Mouse (Mus musculus) layer of hippocampus, adult 2 months (tissue): ENCODE measurements around the gene Cpa5. TPM values are rescaled to one million over a fixed set of nuclear protein-coding genes. Genes with fewer than 3 reads are reported as not detected.

ENCODE experiments used
- DNase-seq, 2 experiments: peaks; one replicate each; pipeline ENCODE4 v3.0.0; 2022; ENCODE audit warnings: low spot score in 2 of 2
- H3K27ac ChIP-seq: fragments of 200-600 bp; 2 replicates; pipeline ENCODE4 v1.8.1; 2022
- H3K4me3 ChIP-seq: fragments of 200-600 bp; 2 replicates; pipeline ENCODE4 v1.8.1; 2022; ENCODE audit warnings: mild to moderate bottlenecking
- CTCF ChIP-seq: fragments of 200-600 bp; conservative IDR thresholded peaks from 2 replicates; pipeline ENCODE4 v1.8.1; 2022; ENCODE audit warnings: antibody characterized with exemption, mild to moderate bottlenecking, moderate library complexity
- total RNA-seq, 2 experiments: library from RNA; stranded (reverse); gene quantifications; 2 replicates each; pipeline ENCODE4 v1.2.3; 2021

The Cpa5 gene
- total RNA-seq, 2 experiments from 2014 or later: not detected

- Histone ChIP-seq H3K4me3 (no peak overlapping the region), H3K27ac (peak overlapping the region; percentile 12; the same call in 1 of the 2 replicates)
- TF ChIP-seq CTCF: no peak
Measured at GRCm38 (mm10) chr6:30665296-30665695, 54.5 kb downstream of the Cpa5 start.

DNA sequence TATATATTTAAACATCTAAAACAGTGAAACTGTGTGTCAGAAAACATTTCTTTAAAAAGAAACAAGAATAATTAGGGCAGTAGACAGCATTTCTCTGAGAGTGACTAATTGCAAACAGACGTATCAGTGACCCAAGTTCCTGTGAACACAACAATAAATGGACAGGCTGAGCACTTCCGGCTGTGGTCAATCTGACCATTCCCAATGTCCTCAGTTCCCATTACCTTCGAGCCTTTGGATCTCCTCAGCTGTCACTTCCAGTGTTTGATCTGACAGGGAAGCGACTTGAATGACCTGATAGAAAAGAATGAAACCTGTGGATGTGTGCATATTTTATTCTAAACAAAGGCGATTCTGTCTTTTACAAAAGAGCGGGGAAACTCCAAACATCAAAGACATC is 55.2 kb downstream of the Cpa5 start:
- TF ChIP-seq CTCF: no peak
- DNase-seq: no peak
- Histone ChIP-seq H3K27ac (no peak overlapping the region), H3K4me3 (no peak overlapping the region)

More at GRCm38 (mm10) chr6:30665296-30665695, 54.5 kb downstream of the Cpa5 start:
- DNase-seq: no peak

GRCm38 (mm10) chr6:30667585-30667984 is 56.8 kb downstream of the Cpa5 start:
- DNase-seq: no peak
- TF ChIP-seq CTCF: no peak
- H3K27ac ChIP-seq: no peak overlapping the region

GRCm38 (mm10) chr6:30671696-30672095 is 60.9 kb downstream of the Cpa5 start:
- TF ChIP-seq CTCF: no peak
- no peak overlapping the region for H3K27ac ChIP-seq
- DNase-seq: no peak
- no peak overlapping the region for H3K4me3 ChIP-seq

More at GRCm38 (mm10) chr6:30667585-30667984, 56.8 kb downstream of the Cpa5 start:
- H3K4me3 ChIP-seq: no peak overlapping the region

DNA sequence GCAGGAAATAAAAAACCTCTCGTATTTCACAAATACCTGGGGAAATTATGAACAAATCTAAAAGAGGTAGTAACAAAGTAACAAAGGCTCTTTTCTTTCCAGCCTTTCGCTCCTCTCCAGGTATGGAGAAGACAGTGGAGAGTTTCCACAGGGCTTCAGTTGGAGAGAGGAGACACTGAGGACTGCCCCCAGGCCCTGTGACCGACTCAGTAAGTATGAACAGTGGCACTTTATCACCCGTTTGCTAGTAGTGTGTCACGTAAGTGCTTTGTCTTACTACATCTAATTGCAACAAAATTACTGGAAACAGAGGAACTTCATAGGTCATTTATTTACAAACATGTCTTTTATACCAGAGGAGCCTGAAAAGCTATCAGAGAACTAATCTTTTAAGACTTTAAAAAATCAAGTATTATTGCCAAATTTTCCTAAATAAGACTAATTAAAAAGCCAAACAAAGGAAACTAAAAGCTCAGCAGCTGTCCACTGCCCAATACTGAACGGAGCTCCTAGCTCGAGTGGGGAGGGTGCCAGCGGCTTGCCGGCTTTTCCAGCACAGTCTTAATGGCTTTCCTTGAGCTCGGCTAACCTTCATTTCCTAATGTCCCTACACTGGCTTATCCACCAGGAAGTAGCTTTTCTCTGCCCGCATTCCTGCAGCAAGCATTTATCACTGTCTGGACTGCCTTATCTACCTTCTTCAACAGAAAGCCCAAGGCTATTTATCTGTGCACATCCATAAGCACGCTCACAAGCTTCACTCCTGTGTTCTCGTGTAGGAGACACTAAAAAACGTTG is 63.2 kb downstream of the Cpa5 start:
- Histone ChIP-seq H3K4me3 (peak overlapping the region; percentile 29), H3K27ac (peak overlapping the region; percentile 83)
- no peak for TF ChIP-seq CTCF
- no peak for DNase-seq

DNA sequence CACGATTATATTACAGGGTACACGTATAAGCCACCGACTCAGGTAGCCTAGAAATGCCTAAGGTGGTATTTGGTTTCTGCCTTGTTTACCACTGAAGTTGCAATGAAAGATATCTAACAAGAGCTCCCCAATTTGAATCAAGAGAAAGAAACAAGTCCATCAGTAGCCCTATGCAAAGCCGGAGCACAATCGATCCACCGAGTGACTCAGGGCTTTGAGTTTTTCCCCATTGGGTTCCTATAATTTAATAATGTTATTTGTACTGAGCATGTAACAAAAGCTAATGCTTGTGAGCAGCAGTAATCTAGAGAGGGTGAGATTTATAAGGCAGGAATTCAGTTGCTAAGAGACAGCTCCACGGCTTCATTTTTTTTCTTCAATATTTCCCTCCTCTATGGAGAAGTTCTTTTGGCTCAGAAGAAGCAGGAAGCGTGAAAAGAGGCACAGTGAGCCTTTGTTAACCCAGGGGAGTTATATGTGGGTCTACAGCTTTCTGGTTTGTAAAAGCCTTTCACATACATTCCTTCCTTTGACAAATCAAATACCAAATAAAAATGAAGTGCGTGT is 64.0 kb downstream of the Cpa5 start:
- no peak for DNase-seq
- no peak for TF ChIP-seq CTCF
- peak overlapping the region; percentile 29 for H3K4me3 ChIP-seq
- peak overlapping the region; percentile 83 for H3K27ac ChIP-seq

DNA sequence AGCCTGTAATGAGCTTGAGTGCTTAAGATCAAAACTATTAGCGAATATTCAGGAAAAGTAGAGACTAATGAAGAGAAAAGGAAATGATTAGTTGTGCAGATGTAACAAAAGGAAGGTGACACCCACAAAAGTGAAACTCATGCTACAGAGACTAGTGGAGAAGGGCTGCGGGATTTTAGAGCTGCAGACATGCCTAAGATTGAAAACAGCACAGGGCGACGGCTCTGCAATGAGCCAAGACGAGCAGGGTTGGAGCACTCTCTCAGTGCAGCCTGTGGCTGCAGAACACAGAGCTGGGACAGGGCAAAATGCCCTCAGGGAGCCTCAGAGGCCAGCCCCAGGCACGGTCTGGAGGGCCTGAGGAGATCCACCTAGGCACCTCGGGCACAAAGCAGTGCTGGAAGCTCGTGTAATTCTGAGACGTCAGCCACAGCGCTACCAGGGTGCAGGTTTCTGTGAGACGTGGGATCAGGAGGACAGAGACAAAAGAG is 64.5 kb downstream of the Cpa5 start:
- DNase-seq: no peak
- no peak for TF ChIP-seq CTCF

GRCm38 (mm10) chr6:30676506-30676905 is 65.7 kb downstream of the Cpa5 start:
- TF ChIP-seq CTCF: no peak
- H3K4me3 ChIP-seq: no peak overlapping the region
- DNase-seq: no peak
- no peak overlapping the region for H3K27ac ChIP-seq

More for the DNA sequence above, 64.5 kb downstream of the Cpa5 start:
- H3K4me3 ChIP-seq: peak overlapping the region; percentile 29
- H3K27ac ChIP-seq: peak overlapping the region; percentile 83

GRCm38 (mm10) chr6:30677591-30677990 is 66.8 kb downstream of the Cpa5 start:
- no peak for TF ChIP-seq CTCF
- Histone ChIP-seq H3K4me3 (no peak overlapping the region), H3K27ac (no peak overlapping the region)
- no peak for DNase-seq

DNA sequence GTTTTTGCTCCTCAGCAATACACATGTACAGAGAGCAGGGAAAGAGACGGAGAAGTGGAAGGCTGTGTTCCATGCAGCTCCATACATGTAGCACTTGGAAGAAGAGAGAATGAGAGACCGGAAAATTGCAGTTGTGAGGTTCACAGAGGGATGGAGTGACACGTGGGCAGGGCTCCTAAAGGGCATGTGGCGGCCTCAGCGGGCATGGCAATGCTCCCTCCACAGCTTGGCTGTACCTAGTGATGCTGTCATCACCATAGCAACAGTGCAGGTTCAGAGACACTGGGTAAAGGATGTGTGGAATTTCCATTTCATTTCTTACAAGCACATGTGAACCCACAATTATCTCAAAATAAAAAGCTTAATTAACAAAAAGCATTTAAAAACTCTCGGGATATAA is 67.7 kb downstream of the Cpa5 start:
- Histone ChIP-seq H3K4me3 (no peak overlapping the region), H3K27ac (0 out of 2 replicates have a peak overlapping the region, but pooled peaks have one; percentile 14)
- DNase-seq: no peak
- no peak for TF ChIP-seq CTCF

DNA sequence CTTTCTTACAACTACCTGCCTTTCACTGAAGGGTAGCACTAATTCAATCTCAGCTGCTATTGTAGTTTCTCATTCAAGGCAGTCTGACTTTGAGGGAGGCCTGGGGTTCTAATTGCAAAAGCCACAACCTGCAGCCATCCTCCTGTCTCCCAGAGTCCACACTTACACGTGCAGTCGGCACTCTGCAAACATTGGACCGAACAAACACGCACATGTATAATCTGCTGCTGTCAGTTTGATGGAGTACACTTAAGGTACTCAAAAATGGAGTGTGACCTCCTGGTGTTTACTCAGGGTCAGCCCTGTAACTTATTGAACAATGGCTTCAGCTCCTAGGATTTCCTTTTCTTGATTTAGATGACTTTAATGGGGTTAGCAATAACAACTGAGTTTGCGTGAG is 68.8 kb downstream of the Cpa5 start:
- no peak overlapping the region for H3K27ac ChIP-seq
- TF ChIP-seq CTCF: no peak
- no peak overlapping the region for H3K4me3 ChIP-seq
- DNase-seq: no peak

DNA sequence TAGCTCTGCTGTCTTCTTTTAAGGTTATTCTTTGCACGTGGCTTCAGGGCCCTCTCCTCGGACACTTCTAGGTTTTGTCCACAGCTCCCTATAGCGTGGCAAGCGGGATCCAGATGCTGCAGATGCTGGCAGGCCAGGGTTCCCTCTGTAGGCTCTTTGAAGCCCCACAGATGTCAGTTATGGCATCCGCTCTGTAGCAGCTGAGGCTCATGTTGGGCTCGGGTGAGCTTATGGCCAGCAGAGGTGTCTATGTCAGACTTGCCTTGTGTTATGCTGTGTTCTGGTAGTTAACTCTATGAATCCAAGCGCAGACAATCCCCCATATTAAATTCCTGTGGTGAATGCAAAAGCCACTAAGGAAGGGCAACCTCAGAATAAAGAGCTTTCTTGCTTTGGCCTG is 69.6 kb downstream of the Cpa5 start:
- H3K4me3 ChIP-seq: no peak overlapping the region
- no peak for TF ChIP-seq CTCF
- no peak overlapping the region for H3K27ac ChIP-seq
- no peak for DNase-seq

Other genes starting within 250 kb of the Cpa5 start
- 10 to 100 TPM; 23.7 to 25.1 TPM for gene Zc3hc1, start 220.0 kb upstream of the Cpa5 start, total RNA-seq
- gene Klhdc10, start 209.1 kb upstream of the Cpa5 start, total RNA-seq: 10 to 100 TPM; 88.8 to 96.1 TPM
- gene Tmem209, start 101.2 kb upstream of the Cpa5 start, total RNA-seq: 10 to 100 TPM; 19.5 to 23.0 TPM
- 1 to 10 TPM in 1 of 2 experiments, under 1 TPM in 1; 0.32 to 1.3 TPM for gene Ssmem1, start 101.2 kb upstream of the Cpa5 start, total RNA-seq
- under 1 TPM in 1 of 2 experiments, not detected in 1; 0.64 TPM for gene Cpa2, start 69.4 kb upstream of the Cpa5 start, total RNA-seq
- gene Cpa4, start 42.6 kb upstream of the Cpa5 start, total RNA-seq: not detected
- gene Cpa1, start 28.2 kb downstream of the Cpa5 start, total RNA-seq: not detected
- 1 to 10 TPM; 7.3 to 7.7 TPM for gene Cep41, start 82.7 kb downstream of the Cpa5 start, total RNA-seq
- 10 to 100 TPM; 45.2 to 47.5 TPM for gene Mest, start 112.5 kb downstream of the Cpa5 start, total RNA-seq